Mouse (Mus musculus): ENCODE results near the gene Cnbd2. TPM values are rescaled to one million over a fixed set of nuclear protein-coding genes. Genes with fewer than 3 reads are reported as not detected.
"Not testable (repeated sequence)": the region's sequence is repeated elsewhere in the genome, so short reads cannot be mapped to it uniquely, and the experiment has no call there.

Cnbd2 gene
- total RNA-seq, 2 experiments from 2014 or later: 1.4 to 2.1 TPM

- intact Hi-C loops (cut with DNase I; ENCODE audit: low total_unique reads): no loop called here
- DNase-seq: no peak
Observed at GRCm38 (mm10) chr2:156368465-156368864, 56.4 kb downstream of the Cnbd2 start.

- intact Hi-C loops (cut with DNase I; ENCODE audit: low total_unique reads): no loop called here
- peak; percentile 47 for DNase-seq
Observed at GRCm38 (mm10) chr2:156370896-156371295, 58.8 kb downstream of the Cnbd2 start.

- intact Hi-C loops (cut with DNase I; ENCODE audit: low total_unique reads): no loop called here
- DNase-seq: no peak
Observed at GRCm38 (mm10) chr2:156376956-156377355, 64.9 kb downstream of the Cnbd2 start.

- intact Hi-C loops (cut with DNase I; ENCODE audit: low total_unique reads): no loop called here
- no peak for DNase-seq
Observed at GRCm38 (mm10) chr2:156379929-156380328, 67.8 kb downstream of the Cnbd2 start.

GRCm38 (mm10) chr2:156381350-156381749, 69.3 kb downstream of the Cnbd2 start:
- intact Hi-C loops (cut with DNase I; ENCODE audit: low total_unique reads): no loop called here
- DNase-seq: no peak

- peak; percentile 79 for DNase-seq
- intact Hi-C loops (cut with DNase I; ENCODE audit: low total_unique reads): not testable (repeated sequence)
Observed at GRCm38 (mm10) chr2:156392461-156393154, 80.5 kb downstream of the Cnbd2 start.

GRCm38 (mm10) chr2:156393155-156393828, 81.2 kb downstream of the Cnbd2 start:
- intact Hi-C loops (cut with DNase I; ENCODE audit: low total_unique reads): no loop called here
- no peak for DNase-seq

GRCm38 (mm10) chr2:156394282-156394681, 82.2 kb downstream of the Cnbd2 start:
- no peak for DNase-seq
- intact Hi-C loops (cut with DNase I; ENCODE audit: low total_unique reads): no loop called here

- intact Hi-C loops (cut with DNase I; ENCODE audit: low total_unique reads): no loop called here
- DNase-seq: no peak
Observed at GRCm38 (mm10) chr2:156396096-156396495, 84.0 kb downstream of the Cnbd2 start.

- no peak for DNase-seq
- intact Hi-C loops (cut with DNase I; ENCODE audit: low total_unique reads): no loop called here
Observed at GRCm38 (mm10) chr2:156397988-156398387, 85.9 kb downstream of the Cnbd2 start.

- DNase-seq: no peak
- intact Hi-C loops (cut with DNase I; ENCODE audit: low total_unique reads): no loop called here
Observed at GRCm38 (mm10) chr2:156399485-156399884, 87.4 kb downstream of the Cnbd2 start.

- intact Hi-C loops (cut with DNase I; ENCODE audit: low total_unique reads): loop anchor here (5.0 kb wide), 1 partner anchor 84 kb away; no protein-coding TSS in a partner anchor
- no peak for DNase-seq
Observed at GRCm38 (mm10) chr2:156401331-156401730, 89.2 kb downstream of the Cnbd2 start.

- no peak for DNase-seq
- intact Hi-C loops (cut with DNase I; ENCODE audit: low total_unique reads): loop anchor here (5.0 kb wide), 1 partner anchor 85 kb away; no protein-coding TSS in a partner anchor
Observed at GRCm38 (mm10) chr2:156402036-156402435, 89.9 kb downstream of the Cnbd2 start.

GRCm38 (mm10) chr2:156406987-156407386, 94.9 kb downstream of the Cnbd2 start:
- DNase-seq: no peak
- intact Hi-C loops (cut with DNase I; ENCODE audit: low total_unique reads): no loop called here

GRCm38 (mm10) chr2:156408168-156408567, 96.1 kb downstream of the Cnbd2 start:
- DNase-seq: no peak
- intact Hi-C loops (cut with DNase I; ENCODE audit: low total_unique reads): no loop called here

- intact Hi-C loops (cut with DNase I; ENCODE audit: low total_unique reads); DNase-seq: not testable (repeated sequence)
Observed at GRCm38 (mm10) chr2:156411348-156411747, 99.2 kb downstream of the Cnbd2 start.

- intact Hi-C loops (cut with DNase I; ENCODE audit: low total_unique reads): no loop called here
- DNase-seq: no peak
Observed at GRCm38 (mm10) chr2:156414996-156415395, 102.9 kb downstream of the Cnbd2 start.

- intact Hi-C loops (cut with DNase I; ENCODE audit: low total_unique reads): no loop called here
- DNase-seq: no peak
Observed at GRCm38 (mm10) chr2:156415674-156416073, 103.6 kb downstream of the Cnbd2 start.

- DNase-seq: no peak
- intact Hi-C loops (cut with DNase I; ENCODE audit: low total_unique reads): no loop called here
Observed at GRCm38 (mm10) chr2:156417194-156417593, 105.1 kb downstream of the Cnbd2 start.

- intact Hi-C loops (cut with DNase I; ENCODE audit: low total_unique reads): no loop called here
- no peak for DNase-seq
Observed at GRCm38 (mm10) chr2:156418467-156418866, 106.4 kb downstream of the Cnbd2 start.

GRCm38 (mm10) chr2:156420327-156420693, 108.2 kb downstream of the Cnbd2 start:
- DNase-seq: no peak
- intact Hi-C loops (cut with DNase I; ENCODE audit: low total_unique reads): loop anchor here (5.0 kb wide), 1 partner anchor 77 kb away; no protein-coding TSS in a partner anchor

All from gastrocnemius, postnatal 14 days (tissue).